Mouse (Mus musculus): ENCODE measurements at regions not wholly inside any gene's neighbourhood (a gene's known extent, or its start where the extent isn't known, plus 50 kb on each side); places are given as distances from the start of the nearest gene placed in this dataset.

DNA sequence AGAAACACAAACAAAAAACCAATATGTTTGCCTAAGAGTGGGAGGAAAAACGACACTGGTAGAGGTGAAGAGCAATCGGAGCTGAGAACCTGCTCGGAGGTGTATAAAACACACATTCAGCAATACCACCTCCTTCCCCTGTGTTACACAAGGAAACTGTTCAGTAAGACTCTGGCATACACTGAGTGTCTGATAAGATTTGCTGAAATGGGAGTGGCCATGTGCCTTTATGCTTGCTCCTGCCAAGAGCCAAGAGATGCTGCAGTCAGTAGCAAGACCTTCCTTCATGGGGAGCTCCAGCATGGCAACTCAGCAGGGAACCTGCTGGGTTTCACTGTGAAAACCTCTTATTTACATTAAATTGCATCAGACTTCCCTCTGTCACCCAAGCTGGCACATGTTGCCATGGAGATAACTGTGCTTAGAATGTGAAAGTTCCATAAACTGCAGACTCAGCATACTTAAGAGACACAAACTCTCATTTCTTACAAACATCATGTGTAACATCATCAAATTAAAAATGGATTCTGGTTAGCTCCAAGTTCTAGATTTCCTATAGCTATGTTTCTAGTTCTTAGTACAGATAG lies 624.7 kb upstream of the Arpp21 start:
- no peak for DNase-seq

DNA sequence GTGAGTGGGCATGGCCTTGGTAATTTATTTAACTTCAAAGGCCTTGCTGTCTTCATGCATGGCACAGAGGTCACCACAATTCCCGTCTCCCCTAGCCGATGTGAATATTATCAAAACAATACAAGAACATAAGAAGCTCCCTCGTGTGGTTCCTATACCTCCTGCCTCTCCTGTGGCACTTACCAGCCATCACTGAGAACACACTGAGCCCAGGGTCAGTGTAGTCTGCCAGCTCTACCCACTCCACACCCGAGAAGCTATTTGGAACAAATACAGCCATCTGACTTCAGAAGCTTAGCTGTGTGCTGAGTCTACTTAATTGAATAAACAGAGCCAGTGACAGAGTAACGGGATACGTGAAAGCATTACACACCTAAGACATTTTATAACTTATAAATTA lies 605.7 kb upstream of the Arpp21 start:
- no peak for DNase-seq

DNA sequence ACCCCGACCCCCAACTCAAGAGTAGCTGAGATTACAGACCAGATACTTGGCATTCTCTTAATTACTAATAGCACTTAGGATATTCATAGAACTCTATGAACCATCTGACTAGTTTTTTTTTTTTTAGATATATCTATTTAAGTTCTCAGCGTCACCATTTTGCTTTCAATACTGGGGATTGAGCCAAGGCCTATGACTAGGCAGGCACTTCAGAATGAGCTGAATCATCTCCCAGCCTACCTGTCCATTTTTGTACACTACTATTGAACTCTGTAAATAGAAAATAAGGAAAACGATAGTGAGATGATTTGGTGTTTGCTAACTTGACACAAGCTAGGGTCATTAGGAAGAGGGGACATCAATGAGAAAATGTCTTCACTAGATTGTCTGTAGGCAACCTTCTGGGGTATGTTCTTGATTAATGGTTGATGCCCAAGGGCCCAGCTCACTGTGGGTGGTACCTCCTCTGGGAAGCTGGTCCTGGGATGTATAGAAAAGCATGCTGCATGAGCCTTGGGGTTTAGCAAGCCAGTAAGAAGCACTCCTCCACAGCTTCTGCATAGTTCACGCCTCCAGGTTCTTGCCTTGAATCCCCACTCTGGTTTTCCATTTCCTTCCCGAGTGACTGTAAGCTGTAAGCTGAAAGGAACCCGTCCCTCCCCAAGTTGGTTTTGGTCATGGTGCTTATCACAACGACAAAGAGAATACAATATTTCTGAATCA lies 603.5 kb upstream of the Arpp21 start:
- DNase-seq, result no peak

DNA sequence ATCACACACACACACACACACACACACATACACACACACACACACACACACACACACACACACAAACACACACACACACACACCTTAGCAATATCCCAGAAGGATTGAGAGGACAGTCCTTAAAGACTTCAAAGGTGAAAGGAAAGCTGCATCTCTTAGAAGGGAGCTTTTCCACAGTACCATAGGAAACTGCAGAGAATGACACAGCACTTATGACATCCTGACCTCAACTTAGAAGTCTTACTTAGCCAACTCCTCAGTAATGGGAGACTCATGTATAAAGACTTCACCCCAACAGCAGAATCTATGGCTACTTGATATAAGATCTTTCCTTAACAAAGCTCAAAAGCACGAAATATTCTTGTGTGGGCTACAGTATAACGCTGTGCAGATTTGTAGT lies 601.8 kb upstream of the Arpp21 start:
- no peak for DNase-seq

DNA sequence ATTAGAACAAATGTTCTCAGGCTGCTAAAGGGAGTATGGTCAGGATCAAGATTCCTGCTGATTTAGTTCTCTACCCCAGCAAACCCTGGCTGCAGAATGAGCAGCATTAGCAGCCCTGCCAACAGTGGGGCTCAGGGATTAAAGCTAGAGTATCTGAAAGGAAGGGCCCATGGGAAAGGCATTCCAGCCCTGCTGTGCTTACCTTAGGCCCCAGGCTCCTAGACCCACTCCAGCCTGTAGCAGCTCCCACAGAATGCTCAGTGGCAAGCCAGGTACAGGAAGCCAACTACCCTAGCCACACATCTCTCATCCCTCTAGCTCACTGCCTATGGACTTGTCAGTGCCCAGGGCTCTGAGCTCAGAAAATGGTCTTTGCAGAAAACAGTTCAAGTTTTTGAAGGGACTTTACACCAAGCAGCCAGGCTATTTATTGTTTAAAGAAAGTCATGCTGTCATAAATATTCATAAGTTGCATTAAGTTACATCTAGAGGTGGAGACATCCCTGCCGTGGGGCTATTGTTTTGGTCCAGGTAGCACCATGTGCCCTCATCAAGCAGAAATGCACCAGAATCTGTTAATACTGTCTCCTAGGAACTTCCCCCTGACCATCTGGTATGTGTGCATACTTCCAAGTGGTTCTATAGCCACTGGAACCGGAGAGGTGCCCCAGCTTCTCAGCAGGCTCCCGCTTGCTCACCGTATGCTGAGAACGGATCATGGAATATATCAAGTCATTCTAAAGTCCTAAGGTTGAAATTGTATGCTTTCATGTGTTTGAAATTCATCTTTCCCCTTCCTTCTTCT lies 598.9 kb upstream of the Arpp21 start:
- peak; percentile 74 to 83 for DNase-seq

DNA sequence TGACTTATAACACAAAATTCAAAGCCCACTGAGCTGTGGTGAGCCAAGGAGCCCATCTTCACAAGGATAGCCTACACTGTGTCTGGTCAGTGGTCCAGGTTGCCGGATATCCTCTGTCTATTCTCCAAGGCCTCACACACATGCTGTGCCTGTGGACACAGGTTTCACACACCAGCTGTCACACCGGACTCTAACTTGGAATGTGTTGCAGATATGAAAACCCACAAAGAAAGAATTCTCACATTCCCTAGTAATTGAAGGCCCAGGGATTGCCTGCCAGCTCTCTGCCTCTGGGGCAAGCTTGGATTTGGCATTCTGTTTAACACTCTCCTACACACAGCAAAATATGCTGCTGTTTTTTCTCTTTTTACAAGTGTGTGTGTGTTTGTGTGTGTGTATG lies 595.4 kb upstream of the Arpp21 start:
- peak; percentile 23 to 33 for DNase-seq

DNA sequence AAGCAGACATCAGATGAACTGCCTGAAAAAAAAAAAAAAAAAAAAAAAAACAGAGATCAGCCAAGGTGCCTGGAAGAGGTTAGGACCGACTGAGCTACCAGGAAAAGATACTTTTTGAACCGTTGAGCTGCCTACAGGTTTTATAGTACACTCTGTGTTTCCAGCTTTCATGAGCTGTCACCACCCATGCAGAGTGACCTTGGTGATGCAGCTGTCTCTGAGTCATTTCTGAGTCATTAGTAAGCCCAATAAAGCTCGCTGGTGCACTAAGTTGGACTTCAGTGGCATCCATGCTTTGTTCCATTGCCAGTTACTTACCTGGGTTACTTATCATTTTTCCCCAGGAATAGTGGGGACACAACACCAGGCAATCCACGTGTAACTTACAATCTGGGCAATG lies 592.9 kb upstream of the Arpp21 start:
- no peak for DNase-seq

DNA sequence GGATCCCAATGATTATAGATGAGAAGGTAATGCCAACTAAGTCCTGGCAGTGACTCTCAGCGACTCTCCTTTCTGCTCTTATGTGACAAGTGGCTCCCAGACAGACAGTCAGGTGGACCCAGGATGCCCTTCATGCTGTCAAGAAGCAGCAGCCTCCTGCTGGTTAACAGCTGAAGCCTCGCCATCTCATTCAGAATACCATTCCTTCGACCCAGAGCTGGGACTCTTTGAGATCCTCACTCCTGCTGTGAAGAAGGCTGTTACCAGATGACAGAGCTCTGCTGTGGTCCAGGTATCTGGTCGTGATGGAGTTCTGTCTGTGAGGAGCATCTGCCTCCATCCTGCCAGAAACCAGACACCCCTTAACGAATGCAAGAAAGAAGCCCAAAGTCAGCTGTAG lies 590.9 kb upstream of the Arpp21 start:
- DNase-seq, result peak; percentile 54 to 69

DNA sequence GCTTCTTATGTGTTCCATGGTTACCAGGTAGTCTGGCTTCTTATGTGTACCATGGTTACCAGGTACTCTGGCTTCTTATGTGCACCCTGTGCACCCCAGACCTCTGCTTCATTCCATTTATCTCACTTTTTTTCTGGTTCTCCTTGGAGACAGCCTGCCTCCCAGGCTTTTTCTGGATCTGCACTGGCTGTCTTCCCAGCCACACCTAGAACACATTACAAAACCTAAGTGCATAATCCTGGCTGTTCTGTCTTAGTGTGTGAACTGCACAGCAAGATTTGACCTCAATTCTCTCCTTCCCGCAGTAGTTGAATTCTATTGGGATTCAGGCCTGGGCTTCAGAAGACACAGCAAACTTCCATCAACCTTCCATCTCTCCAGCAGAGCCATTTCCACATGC lies 586.2 kb upstream of the Arpp21 start:
- no peak for DNase-seq

DNA sequence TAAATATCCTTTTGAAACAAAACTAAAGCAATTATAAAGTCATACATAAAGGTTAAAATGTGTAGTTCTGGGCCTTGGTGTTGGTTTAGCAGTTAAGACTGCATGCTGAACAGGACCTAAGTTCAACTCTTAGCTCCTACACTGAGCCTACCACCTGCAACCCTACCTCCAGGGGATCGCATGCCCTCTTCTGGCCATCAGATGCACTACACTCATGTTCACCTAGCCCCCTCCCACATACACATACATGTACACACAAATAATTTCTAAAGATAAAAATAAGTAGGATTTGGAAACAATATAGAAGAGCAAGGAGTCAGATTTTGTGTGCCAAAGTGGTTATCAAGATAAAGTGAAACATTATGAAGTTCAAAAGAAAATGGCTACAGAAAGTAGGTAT lies 576.2 kb upstream of the Arpp21 start:
- DNase-seq, result no peak

DNA sequence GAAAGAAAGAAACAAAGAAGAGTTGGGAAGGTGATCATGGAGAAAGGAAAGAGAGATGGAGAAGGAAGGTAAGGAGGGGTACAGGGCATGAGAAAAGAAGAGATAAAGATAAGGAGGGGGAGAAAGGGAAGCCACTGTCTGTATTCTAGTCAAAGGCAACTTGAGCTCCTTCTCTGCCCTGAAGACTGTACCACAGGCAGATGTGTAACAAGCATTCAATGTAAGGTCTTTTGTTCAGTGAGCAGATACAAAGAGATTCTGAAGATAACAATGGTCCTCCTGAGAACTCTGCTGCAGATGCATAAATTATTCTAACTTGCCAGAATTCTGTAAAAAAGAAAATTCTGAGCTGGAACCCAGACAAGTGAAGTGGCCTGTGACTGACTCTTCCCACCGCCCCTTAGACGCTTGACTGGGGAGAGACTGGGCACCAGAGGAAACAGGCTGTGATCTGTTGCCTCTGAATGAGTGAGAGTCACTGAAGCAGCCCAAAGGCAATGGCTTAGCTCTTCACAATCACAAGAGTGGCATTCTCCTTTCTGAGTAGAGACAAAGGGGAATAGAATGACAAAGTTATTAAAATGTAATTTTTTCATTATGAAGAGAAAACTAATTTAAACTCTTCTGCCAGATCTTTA lies 564.0 kb upstream of the Arpp21 start:
- DNase-seq, result no peak

DNA sequence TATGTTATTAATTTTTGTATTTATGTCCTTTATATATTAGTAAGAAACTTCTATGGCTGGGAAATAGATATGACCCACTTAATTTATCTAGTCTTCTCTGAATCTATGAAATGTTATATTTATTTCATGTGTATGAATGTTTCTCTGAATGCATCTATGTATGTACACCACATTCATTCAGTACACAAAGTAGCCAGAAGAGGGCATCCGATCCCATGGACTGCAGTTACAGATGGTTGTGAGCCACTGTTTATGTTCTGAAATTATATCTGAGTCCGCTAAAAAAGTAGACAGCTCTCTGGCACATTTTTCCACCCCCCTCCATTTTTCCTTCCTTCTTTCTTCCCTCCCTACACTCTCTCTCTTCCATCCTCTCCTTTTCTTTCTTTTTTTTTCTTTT lies 557.8 kb upstream of the Arpp21 start:
- no peak for DNase-seq

DNA sequence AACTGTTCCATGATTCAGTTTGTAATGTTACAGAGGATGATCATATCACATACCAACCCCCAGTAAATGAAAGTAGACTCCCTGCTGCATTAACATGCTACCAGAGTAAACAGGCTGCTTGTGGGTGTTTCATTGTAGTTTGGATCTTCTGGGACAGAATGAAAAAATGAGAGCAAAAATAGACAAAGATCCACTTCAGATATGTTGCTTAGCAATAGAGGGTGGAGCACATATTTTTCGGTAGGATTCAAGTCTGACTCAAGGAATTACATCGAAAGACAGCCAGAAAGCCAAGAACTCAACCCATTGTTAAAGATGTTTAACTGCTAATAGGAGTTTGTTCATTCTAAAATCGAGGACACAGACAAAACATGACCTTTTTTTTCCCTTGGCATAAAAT lies 536.2 kb upstream of the Arpp21 start:
- DNase-seq, result no peak

DNA sequence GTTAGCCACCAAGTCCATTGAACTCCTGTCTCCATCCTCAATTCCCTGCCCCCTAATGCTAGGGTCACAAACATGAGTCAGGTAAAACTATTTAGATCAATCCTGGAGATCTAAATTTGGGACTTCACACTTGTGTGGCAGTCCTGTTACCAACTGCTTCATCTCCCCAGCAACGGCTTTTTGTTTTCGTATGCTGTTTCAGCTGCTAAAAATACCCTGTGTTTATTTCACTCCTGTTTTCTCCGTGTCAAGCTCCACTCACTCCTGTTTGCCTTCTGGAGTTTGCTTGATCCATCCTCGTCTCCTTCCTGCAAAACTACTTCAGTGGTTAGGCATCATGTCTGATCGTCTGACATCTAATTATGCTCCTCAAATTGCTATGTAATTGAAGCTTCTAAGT lies 508.9 kb upstream of the Arpp21 start:
- DNase-seq, result no peak

DNA sequence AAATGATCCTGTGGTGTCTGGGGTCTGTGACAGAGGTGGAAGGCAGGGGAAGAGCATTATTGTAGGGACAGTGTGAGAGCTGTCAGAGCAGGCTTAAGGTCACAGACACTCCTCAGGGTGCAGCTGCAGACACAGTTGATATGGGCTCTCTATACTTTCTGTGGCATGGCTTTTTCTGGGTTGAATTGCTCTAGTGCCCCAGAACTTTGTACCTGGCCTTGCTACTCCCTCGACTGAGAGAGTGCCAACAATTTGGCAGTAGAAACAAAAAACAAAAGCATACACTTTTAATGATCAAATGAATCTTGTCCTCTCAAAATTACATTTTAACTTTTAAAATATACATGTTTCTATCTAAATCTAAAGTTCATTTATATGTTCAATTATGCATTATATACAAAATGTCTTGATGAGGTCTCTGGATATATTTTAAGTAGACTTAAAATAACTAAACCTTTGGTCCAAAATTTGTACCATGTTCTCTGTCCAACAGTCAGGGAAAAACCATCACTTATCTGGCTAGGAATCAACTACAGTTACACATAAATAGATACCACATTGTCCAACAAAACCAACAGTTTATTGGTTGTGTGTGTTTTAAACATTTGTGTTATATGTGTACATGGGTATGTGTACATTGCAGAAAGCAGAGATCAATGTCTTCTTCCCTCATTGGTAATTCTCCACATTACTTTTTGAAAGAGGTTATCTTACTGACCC lies 508.3 kb upstream of the Arpp21 start:
- no peak for DNase-seq

DNA sequence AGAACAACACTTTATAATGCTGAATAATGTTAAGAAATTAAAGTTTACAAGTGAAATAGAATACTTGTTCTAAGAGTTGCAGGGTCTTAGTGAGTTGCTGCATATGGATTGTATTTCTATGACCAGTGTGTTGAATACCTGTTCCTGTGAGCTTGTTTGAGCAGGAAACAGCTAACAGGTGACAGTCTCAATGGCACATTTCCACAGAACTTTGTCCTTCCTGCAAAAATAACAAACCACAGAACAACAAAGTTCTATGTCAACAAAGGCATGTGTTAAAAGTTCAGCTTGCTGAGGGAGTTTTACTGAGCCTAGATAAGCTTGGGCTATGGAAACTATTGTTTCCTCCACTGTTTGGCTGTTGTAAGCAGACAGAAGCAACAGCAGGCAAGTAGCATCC lies 500.0 kb upstream of the Arpp21 start:
- no peak for DNase-seq

DNA sequence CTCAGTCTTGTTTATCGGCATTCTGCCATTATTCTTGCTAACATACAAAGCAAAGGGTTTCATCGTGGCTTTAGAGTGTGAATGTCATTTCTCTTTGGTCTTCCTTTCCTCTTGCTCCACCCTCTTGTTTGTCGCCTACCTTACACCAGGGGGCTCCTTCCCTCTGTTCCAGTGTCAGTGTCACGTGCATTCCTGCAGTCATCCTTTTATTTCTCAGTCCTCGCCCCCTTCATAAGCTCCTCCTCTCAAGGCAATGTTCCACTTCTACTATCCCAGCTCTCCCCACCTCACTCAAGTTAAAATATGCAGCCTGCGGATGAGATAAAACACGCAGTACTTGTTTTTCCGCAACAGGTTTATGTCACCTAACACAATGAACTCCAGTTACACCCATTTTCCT lies 489.8 kb upstream of the Arpp21 start:
- no peak for DNase-seq

DNA sequence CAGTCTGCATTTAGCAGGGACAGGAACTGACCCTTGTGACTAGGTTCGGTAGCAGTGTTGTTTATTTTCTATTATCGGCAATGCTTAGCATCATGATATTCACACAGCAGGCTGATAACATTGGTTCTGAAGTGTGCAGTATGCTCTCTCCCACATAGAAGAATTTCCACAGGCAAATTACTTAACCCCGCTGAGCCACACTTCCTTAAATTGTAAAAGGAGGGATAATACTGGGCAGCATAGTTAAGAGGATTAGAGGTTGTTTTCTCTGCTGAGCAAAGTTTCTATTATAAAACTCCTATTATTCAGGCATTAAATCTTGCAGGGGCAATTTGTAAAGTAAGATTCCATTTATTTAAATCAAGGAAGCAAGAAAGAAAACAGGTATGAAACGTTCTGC lies 489.4 kb upstream of the Arpp21 start:
- DNase-seq, result no peak

DNA sequence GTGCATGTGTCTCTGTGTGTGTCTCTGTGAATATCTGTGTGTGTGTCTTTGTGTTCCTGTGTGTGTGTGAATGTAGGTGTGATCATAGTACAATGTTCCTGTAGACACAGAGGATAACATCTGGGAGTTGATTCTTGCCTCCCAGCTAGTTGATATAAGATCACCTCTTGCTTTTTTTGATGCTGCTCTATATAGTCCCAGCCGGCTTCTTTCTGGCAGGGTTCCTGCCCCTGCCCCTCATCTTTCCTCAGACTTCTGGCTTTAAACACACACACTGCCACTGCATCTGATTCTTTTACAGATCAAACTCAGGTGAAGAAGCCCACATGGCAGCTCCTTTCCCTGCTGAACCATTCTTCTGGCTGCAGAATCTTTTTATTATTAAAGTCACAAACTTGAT lies 487.6 kb upstream of the Arpp21 start:
- peak; percentile 5 to 33 for DNase-seq

DNA sequence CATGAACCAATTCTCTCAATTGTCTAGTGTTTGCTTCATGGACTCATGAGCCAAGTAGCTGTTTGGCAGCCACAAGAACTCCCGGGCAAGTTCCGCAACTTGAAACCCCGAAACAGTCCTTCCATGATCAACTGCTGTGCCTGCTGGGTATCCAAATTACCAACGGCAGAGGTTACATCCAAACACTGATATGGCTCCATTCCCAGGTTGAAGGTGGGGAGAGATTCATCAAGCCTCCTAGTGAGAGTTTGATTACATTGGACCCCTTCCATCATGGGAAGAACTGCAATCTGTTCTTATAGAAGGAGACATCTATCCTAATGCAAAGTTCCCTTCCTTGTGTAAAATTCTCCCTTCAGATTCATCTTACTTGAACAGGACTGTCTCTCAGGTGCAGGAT lies 486.8 kb upstream of the Arpp21 start:
- DNase-seq, result peak; percentile 74 to 84

DNA sequence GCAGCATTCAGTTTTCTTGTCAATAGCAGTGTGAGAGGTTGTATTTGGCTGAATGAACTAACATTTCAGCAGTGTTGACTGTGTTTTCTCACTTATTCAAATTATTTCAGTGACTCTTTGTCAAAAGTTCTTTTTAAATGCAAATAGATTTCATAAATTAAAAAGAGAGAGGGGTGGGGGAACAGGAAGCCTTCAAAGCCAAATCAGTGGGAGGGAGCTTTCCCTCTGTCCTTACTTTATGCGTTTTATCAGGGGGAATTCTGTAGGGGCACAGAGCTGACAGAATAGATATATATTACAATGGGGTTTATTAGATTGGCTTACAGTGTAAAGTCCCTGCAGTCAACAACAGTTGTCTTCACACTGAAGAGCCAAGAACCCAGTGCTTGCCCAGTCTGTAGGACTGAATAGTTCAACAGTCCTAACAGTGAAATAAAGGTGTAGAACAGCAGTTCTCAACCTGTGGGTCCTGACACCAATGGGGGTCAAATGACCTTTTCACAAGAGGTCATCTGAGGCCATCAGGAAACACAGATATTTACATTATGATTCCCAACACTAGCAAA lies 479.5 kb upstream of the Arpp21 start:
- no peak for DNase-seq

DNA sequence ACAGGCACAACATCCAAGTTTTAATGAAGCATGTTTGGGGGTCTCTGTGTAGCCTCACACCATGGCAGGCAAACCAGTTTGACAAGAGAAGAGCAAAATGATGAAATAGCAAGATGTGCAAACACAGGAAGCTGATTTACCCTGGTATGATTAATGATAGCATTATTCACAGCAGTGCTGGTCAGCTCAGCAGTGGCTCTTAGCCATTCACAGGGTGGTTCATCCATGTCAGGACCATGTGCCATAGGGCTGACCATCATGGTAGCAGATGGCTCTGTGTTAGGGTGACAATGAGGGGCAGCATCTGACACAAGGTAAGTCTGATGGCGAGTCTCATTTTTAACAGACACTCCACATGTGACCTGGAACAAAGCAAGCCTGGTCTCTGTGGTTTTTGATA lies 443.1 kb upstream of the Arpp21 start:
- no peak for DNase-seq

DNA sequence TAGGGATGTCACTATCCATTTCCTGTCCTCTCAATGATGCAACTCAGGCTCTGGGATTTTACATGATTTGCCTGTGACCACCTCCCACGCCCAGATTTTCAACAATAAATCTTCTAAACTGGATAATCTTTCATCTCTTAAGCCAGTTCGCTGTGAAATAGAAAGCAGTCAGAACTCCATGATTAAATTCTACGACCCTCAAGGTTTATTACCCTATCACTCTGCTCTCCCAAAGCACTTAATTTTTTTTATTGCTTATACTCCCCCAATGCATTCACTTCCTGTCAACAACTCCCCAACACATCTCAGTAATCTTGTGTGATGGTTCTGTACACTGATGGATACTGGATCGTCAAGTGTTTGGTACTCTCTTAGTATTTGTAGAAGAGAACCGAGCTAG lies 439.5 kb upstream of the Arpp21 start:
- DNase-seq, result no peak
